Mouse (Mus musculus) kidney, embryonic 16.5 days (tissue): ENCODE measurements around the gene Gm42688. TPM values are rescaled to one million over a fixed set of nuclear protein-coding genes. Genes with fewer than 3 reads are reported as not detected.

ENCODE experiments used
- ATAC-seq: fragments of 200-750 bp; cut with Nextera tagmentation; 2 replicates; pipeline ENCODE4 v1.8.0; 2017; ENCODE audit warnings: moderate TSS enrichment; ENCODE audit not compliant: low FRiP score, low TSS enrichment
- H3K27ac ChIP-seq: fragments of 300-500 bp; sonication (generic); 2 replicates; pipeline ENCODE4 v1.5.1; 2014; ENCODE audit warnings: low read length
- H3K27me3 ChIP-seq: fragments of 300-500 bp; sonication (generic); 2 replicates; pipeline ENCODE4 v1.6.1; 2014; ENCODE audit warnings: low read length, control low read depth, mixed read lengths; ENCODE audit not compliant: insufficient read depth
- H3K36me3 ChIP-seq: fragments of 300-500 bp; sonication (generic); 2 replicates; pipeline ENCODE4 v1.6.1; 2014; ENCODE audit warnings: low read length, control low read depth, mixed read lengths; ENCODE audit not compliant: insufficient read depth
- H3K4me1 ChIP-seq: fragments of 300-500 bp; sonication (generic); 2 replicates; pipeline ENCODE4 v1.6.1; 2014; ENCODE audit warnings: low read length, control low read depth, mixed read lengths; ENCODE audit not compliant: insufficient read depth
- H3K4me2 ChIP-seq: fragments of 300-500 bp; sonication (generic); replicated peaks from 2 replicates; pipeline ENCODE4 v1.6.1; 2014; ENCODE audit warnings: low read depth, low read length
- H3K4me3 ChIP-seq: fragments of 300-500 bp; sonication (generic); 2 replicates; pipeline ENCODE4 v1.5.1; 2014; ENCODE audit warnings: mild to moderate bottlenecking, low read length
- H3K9ac ChIP-seq: fragments of 300-500 bp; sonication (generic); replicated peaks from 2 replicates; pipeline ENCODE4 v1.6.1; 2014; ENCODE audit warnings: low read length
- H3K9me3 ChIP-seq: fragments of 300-500 bp; sonication (generic); 2 replicates; pipeline ENCODE4 v1.6.1; 2016; ENCODE audit warnings: low read length, control low read depth
- WGBS: fragments of 180-500 bp; shearing (Covaris S2); extraction: QIAGEN DNeasy Blood & Tissue Kit; methylation state at CpG from one replicate; pipeline ENCODE4 v1.1.7; 2014; 5-methylcytosine and 5-hydroxymethylcytosine counted together
- polyA plus RNA-seq: library from polyadenylated mRNA; unstranded; fragments of >200 nt; fragmentation: Nextera tagmentation; extraction: Ambion mirVana; gene quantifications from 2 replicates; pipeline ENCODE4 v1.2.1, GENCODE M21; 2015

Gm42688 gene
- 2.8 and 3.3 TPM in 2 replicates for polyA plus RNA-seq

DNA sequence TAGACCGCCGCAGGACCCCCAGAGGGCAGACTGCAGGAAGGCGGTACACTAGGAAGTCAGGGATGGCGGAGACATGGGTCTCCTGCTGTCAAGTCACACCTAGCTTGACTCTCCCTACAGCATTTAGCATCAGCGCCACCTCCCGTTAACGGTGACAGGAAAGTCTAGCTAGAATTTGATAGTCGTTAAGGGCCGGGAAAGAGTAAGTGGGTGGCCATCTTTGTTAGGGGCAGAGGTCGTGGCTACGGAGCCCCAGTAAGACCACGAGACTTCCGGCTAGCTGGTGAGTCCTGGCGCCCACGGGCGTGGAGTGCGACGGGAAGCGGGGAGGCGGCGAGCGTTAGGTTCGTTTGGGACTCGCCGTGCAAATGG, at the start of gene Gm42688, which contains the start of gene Ccdc142:
TSS of gene Gm42688 (plus strand) at position 302 of the 372 bp plus-strand sequence.
TSS of gene Ccdc142 (plus strand) at position 286 of the 372 bp plus-strand sequence.
- no peaks in the 10 kb centered on the region for H3K27me3 ChIP-seq
- no peaks in the 10 kb centered on the region for H3K9me3 ChIP-seq
- under 1% methylated on average over 25 of the region's 25 CpGs for WGBS
- H3K4me2 ChIP-seq = peak within 1 kb of the TSS; percentile 99
- peak within 1 kb of the TSS; percentile 71 for H3K4me3 ChIP-seq
- H3K4me1 ChIP-seq = peaks cover 30% of the 10 kb centered on the region
- peak; percentile 89 for ATAC-seq
- H3K9ac ChIP-seq = peak within 1 kb of the TSS; percentile 86
- H3K27ac ChIP-seq = peak within 1 kb of the TSS; percentile 84
- no peaks in the 10 kb centered on the region for H3K36me3 ChIP-seq

DNA sequence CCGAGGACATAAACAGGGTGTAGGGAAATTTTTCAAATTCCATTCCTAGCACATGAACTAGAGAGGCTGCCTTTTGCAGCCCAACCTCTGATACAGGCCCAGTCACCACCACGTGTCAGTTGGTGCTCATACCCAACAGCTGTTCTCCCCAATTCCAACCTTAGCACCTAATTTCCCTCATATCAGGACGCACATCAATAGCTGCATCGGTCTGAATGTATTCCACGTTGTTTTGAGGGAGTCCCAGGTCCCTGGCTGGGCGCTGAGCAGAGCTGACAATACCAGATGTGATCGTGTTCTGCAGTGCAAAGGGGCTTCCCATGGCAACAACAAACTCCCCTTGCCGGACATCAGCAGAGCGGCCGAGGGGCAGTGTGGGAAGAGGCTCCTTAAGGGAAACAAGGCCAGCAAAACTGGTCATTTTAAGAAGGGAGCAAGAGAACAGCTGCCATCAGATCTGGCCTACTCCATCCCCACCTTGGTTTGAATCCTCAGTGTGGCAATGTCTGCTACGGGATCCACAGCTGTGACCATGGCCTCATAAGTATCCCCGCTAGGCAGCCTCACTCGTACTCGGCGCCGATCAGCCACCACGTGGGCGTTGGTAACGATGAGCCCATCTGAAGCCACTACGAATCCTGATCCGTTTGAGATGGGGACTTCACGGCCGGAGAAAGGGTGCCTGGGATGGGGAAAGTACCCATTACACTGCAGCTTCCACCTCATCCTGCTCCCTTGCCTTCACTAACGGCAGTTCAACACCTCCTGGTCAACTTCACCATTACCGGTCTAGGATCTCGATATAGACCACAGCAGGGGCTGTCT, 48.1 kb upstream of the Gm42688 start:
- Histone ChIP-seq H3K4me2 (peak overlapping the region; percentile 90), H3K4me1 (peaks cover 20% of the 10 kb centered on the region), H3K27ac (peak overlapping the region; percentile 87), H3K9me3 (no peaks in the 10 kb centered on the region), H3K36me3 (peaks cover 33% of the 10 kb centered on the region), H3K4me3 (peak overlapping the region; percentile 97), H3K27me3 (no peaks in the 10 kb centered on the region), H3K9ac (peak overlapping the region; percentile 94)
- no peak; the same call in 1 of the 2 replicates for ATAC-seq
- WGBS = 1% methylated on average over 26 of the region's 26 CpGs

DNA sequence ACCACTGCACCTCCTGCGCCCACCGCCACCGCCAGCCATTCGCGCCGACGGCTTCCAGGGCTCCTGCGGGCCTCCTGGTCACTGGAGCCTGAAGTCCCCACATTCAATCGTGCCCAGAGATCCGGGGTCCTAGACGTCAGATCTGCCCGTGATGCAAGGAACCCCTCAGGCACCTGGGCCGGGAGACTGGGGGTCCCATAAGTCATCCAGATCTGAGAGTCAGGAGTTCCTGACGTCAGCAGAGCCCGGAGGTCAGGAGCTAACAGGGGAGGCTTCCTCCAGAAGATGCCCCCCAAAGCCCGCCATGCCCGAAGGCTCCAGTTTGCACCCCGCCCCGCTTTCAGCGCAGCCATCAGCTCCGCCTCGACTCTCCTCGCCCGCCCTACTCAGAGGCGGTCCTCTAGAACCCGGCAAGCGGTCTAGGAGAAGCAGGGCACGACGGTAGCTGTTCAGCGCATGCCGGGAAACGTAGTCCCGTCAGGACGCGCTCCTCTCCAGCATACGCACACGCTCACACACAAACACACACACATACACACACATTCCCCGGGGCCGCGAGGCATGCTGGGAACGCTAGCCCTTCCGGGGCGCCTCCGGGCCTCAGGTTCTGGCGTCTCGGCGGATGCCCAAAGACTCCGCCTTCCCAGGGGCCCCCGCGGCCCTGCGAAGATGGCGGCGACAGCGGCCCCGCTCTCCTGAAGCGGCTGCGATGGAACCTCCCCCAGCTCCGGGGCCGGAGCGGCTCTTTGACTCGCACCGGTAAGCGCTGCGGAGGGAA, 47.2 kb upstream of the Gm42688 start, which contains the start of gene Aup1:
TSS of gene Aup1 (plus strand) at position 448 of the 778 bp plus-strand sequence.
- Histone ChIP-seq H3K27me3 (no peaks in the 10 kb centered on the region), H3K27ac (peak within 1 kb of the TSS; percentile 87), H3K4me1 (peaks cover 20% of the 10 kb centered on the region), H3K4me2 (peak within 1 kb of the TSS; percentile 90), H3K9ac (peak within 1 kb of the TSS; percentile 94), H3K9me3 (no peaks in the 10 kb centered on the region), H3K36me3 (peaks cover 33% of the 10 kb centered on the region), H3K4me3 (peak within 1 kb of the TSS; percentile 97)
- WGBS = under 1% methylated on average over 58 of the region's 64 CpGs
- ATAC-seq = peak; percentile 97

DNA sequence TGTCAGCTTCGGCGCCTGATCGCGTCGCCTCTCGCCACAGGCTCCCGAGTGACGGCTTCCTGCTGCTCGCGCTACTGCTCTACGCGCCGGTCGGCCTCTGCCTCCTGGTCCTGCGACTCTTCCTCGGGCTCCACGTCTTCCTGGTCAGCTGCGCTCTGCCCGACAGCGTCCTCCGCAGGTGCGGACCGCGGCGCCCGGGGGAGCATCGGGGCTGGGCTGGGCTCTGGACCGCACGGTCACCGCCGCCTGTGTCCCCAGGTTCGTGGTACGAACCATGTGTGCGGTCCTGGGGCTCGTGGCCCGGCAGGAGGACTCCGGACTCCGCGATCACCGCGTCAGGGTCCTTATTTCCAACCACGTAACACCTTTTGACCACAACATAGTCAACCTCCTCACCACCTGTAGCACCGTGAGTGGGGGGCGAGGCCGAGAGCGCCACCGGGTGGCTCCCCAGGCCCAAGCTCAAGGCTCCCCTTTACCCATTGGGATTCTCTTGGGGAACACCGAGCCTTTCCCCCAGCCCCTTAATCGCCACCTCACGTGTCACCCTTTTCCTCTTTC, 46.5 kb upstream of the Gm42688 start, which contains the start of gene Htra2:
TSS of gene Htra2 (minus strand) at position 403 of the 561 bp plus-strand sequence.
- Histone ChIP-seq H3K27me3 (no peaks in the 10 kb centered on the region), H3K9ac (peak within 1 kb of the TSS; percentile 94), H3K9me3 (no peaks in the 10 kb centered on the region), H3K4me2 (peak within 1 kb of the TSS; percentile 90), H3K27ac (peak within 1 kb of the TSS; percentile 87), H3K4me1 (peaks cover 20% of the 10 kb centered on the region), H3K4me3 (peak within 1 kb of the TSS; percentile 97), H3K36me3 (peaks cover 33% of the 10 kb centered on the region)
- peak; percentile 36 for ATAC-seq
- WGBS = under 1% methylated on average over 50 of the region's 50 CpGs

DNA sequence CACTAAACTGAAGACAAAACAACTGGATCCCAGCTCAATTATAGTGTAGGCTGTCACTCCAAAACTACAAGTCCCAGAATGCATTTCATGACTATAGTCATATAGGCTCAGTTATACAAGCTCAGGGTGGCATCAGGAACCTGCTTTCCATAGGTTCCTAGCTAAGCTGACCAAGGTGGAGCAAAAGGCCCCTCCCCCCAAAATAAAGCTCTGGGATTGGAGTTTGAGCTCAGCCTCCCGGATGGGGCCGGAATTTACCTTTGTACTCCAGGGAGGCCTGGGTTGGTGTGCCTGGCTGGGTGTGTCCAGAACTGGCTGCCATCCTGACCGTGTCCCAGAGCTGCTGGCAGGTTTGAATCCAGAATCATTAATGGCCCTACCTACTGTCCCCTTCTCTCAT, 43.6 kb upstream of the Gm42688 start, which contains the start of gene Dqx1:
TSS of gene Dqx1 (plus strand) at position 55 of the 400 bp plus-strand sequence.
- peaks cover 18% of the 10 kb centered on the region for H3K4me1 ChIP-seq
- H3K27ac ChIP-seq = peak within 1 kb of the TSS; percentile 51; the same call in 1 of the 2 replicates
- peak; percentile 8; the same call in 1 of the 2 replicates for ATAC-seq
- no peaks in the 10 kb centered on the region for H3K9me3 ChIP-seq
- H3K4me3 ChIP-seq = peak within 1 kb of the TSS; percentile 25
- 60% methylated on average over 3 of the region's 3 CpGs for WGBS
- peak within 1 kb of the TSS; percentile 24 for H3K4me2 ChIP-seq
- peaks cover 13% of the 10 kb centered on the region for H3K27me3 ChIP-seq
- peaks cover 18% of the 10 kb centered on the region; the same call in 1 of the 2 replicates for H3K36me3 ChIP-seq
- peak within 1 kb of the TSS; percentile 33 for H3K9ac ChIP-seq

DNA sequence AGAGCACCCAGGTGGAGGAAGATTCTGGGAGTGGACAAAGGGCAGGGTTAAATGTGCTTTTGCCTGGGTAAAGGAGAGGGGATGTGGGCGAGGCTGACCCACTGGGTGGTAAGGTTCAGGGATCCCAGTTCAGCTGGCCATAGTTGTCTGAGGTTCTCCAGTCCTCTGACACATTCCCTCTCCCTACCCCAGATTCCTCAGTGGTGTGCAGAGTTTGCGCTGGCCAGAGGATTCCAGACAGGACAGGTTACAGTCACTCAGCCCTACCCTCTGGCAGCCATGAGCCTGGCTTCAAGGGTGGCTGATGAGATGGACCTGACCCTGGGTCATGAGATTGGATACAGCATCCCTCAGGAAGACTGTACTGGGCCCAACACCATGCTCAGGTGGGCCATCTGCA, 42.7 kb upstream of the Gm42688 start:
- H3K4me2 ChIP-seq = peak overlapping the region; percentile 24; the same call in 1 of the 2 replicates
- WGBS = 91% methylated on average over 2 of the region's 2 CpGs
- H3K4me3 ChIP-seq = no peak overlapping the region
- peaks cover 13% of the 10 kb centered on the region for H3K4me1 ChIP-seq
- H3K9ac ChIP-seq = no peak overlapping the region
- H3K27ac ChIP-seq = no peak overlapping the region
- no peak for ATAC-seq
- no peaks in the 10 kb centered on the region for H3K9me3 ChIP-seq
- H3K27me3 ChIP-seq = peaks cover 22% of the 10 kb centered on the region
- H3K36me3 ChIP-seq = peaks cover 18% of the 10 kb centered on the region; the same call in 1 of the 2 replicates

DNA sequence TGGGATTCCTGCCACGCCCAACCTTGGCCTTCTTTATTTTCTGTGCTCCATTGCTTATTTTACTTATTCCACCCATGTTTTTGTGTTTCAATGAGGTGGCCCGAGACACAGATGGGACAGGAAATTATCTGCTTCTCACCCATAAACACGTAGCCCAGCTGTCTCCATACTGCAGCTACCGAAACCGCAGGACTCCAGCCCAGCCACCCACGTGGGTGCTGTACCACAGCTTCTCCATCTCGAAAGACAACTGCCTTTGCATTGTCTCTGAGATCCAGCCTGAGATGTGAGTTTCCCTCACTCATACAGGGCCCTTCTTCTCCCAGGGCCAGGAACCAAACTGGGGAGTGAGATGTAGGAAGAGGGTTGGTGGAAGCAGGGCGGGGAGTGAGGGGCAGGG, 35.4 kb upstream of the Gm42688 start:
- Histone ChIP-seq H3K4me2 (no peak overlapping the region), H3K9me3 (no peaks in the 10 kb centered on the region), H3K36me3 (no peaks in the 10 kb centered on the region), H3K4me3 (no peak overlapping the region), H3K9ac (no peak overlapping the region), H3K27me3 (peaks cover 93% of the 10 kb centered on the region), H3K27ac (no peak overlapping the region), H3K4me1 (peaks cover 18% of the 10 kb centered on the region)
- 52% methylated on average over 8 of the region's 8 CpGs for WGBS
- ATAC-seq = no peak

DNA sequence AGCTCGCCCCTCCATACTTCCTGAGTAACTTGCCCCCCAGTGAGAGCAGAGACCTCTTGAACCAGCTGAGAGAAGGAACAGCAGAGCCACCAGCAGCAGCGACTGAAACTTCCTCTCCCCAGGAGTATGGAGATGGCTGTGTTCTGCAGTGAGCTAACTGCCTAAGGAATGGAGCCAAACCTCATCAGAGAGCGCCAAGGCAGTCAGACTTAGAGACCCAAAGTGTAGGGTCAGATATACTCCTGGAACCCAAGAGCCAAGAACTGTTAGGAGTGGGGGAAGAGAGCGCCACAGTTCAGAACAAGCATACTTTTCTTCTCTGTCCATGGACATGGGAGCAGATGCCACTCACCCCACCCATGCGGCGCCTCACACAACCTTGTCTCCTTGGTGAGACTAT, 35.0 kb upstream of the Gm42688 start:
- H3K4me3 ChIP-seq = no peak overlapping the region
- H3K9ac ChIP-seq = no peak overlapping the region
- WGBS = 46% methylated on average over 6 of the region's 6 CpGs
- H3K9me3 ChIP-seq = no peaks in the 10 kb centered on the region
- no peak overlapping the region for H3K4me2 ChIP-seq
- no peak for ATAC-seq
- H3K27ac ChIP-seq = no peak overlapping the region
- no peaks in the 10 kb centered on the region for H3K36me3 ChIP-seq
- peaks cover 23% of the 10 kb centered on the region for H3K4me1 ChIP-seq
- H3K27me3 ChIP-seq = peaks cover 95% of the 10 kb centered on the region

DNA sequence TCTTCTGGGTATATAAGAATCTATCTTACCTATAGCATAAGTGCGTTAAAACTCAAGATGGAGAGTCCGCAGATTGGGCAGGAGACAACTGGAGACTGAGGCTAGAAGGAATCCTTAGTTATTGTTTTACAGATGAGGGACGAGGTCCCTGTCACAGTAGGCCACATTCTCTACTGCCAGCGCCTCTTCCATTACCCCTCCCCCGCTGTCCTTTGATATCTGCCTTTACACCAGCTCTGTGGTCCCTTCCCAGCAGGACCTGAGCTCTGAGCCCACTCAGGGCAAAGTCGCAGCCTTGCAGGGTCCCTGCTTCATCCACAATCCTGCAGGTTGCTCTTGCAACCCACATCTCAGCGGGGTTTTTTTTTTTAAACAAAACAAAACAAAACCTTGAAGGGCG, 33.2 kb upstream of the Gm42688 start:
- 10% methylated on average over 8 of the region's 8 CpGs for WGBS
- Histone ChIP-seq H3K27me3 (peaks cover 98% of the 10 kb centered on the region), H3K4me2 (peak overlapping the region; percentile 54), H3K9me3 (no peaks in the 10 kb centered on the region), H3K27ac (no peak overlapping the region), H3K4me1 (peaks cover 25% of the 10 kb centered on the region), H3K36me3 (no peaks in the 10 kb centered on the region), H3K4me3 (peak overlapping the region; percentile 38), H3K9ac (no peak overlapping the region)
- no peak for ATAC-seq
